Mouse (Mus musculus) lung, postnatal 14 days (tissue): ENCODE results near the gene Zbtb25.
A peak's percentile ranks its signal among the peaks of the same experiment; 100 is the strongest.

Source experiments
- DNase-seq: peaks from one replicate; pipeline ENCODE4 v3.0.0; 2021

The Zbtb25 gene

DNA sequence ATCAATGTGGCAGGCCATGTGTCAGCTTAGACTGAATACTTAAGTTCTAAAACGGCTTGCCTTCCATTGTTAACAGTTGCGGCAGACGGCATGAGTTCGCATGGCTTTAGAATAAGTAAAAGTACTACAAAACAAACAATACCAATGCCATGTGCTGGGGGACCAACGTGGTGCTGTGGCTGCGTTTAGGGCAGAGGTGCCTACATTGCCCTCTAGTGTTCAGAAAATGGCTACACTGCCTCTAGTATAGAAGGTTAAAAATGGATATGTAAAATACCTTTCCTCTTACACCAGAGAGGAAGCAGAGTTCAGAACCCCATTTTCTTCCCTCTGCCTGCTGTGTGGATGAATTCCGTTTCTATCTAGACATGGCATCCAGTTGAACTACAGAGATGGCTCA is 7.2 kb upstream of the Zbtb25 start:
- DNase-seq: peak; percentile 37

DNA sequence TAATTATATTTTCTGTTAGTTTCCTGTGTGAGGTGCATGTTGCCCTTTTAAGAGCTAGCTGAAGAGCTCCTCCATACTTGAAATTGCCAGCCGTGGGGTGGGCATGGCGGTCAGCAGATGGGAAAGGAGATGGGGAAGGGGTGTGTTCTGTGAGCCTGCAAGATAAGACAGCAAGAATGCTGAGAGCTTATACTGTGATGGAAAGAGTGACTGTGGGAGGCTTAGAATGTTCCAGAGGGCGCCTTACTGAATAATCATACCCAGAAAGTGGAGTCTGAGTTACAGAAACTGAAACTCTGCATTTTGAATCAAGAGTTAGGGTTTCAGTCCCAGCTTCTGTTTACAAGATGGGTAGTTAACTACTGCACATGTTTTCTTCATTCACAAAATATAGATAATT is 6.1 kb upstream of the Zbtb25 start:
- DNase-seq: no peak

DNA sequence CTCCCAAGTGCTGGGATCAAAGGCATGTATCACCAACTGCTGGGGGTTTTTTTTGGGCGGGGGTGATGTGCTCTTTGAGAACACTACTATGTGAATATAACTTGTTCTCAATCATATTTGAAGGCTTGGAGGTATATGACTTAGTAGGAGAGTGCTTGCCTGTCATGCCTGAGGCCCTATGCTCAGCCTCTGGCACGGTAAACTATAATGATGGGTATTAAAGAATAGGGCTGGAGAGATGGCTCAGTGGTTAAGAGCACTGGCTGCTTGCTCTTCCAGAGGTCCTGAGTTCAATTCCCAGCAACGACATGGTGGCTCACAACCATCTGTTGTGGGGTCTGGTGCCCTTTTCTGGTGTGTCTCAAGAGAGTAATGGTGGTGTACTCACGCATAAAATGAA is 5.5 kb upstream of the Zbtb25 start:
- DNase-seq: no peak

DNA sequence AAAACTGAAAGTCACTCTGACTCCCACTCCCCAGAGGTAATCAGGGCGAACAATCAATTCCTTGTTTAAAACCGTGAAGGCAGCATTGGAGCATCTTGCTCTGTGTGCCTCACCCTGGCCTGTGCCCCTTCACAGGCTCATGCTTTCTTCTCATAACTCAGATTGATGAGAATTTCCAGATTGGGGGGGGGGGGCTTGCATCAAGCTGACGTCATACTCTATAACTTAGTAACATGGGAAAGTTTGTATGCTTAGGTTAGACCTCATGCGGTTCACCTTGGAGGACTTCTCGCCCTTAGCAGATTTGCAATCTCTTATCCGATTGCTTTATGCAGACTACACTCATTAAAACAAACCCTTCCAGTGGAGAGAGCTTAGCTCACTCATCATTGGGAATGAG is 4.6 kb upstream of the Zbtb25 start:
- no peak for DNase-seq

DNA sequence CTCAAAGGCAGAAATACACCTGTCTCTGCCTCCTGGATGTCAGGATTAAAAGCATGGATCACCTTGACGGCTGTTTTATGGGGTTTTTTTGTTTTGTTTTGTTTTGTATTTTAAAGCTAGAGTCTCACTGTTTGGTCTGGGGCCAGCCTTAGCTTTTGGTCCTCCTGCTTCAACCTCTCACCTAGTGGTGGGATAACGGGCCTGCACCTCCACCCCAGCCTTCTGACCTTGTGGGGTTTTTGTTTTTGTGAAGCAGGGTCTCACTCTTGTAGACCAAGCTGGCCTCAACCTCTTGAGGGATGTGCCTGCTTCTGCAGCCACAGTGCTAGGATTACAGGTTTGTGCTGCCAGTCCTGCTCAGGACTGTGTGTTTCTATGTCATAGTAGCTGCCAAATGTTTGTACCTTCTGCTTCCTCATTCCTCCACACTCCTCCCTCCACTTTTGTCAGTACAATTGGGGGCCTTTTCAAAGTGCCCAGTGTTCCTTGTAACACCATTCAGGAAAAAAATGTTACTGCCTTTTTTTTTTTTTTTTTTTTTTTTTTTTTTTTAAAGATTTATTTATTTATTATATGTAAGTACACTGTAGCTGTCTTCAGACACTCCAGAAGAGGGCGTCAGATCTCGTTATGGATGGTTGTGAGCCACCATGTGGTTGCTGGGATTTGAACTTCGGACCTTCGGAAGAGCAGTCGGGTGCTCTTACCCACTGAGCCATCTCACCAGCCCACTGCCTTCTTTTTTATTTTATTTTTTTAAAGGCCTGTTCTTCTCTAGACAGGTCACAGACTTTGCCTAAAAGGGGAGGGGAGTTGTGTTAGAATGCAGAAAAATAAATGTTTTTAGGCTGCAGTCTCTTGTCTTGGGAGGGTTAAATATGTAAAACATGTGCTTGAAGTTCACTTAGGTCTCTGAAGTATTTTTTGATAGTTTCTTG is 3.7 kb upstream of the Zbtb25 start:
- DNase-seq: no peak

DNA sequence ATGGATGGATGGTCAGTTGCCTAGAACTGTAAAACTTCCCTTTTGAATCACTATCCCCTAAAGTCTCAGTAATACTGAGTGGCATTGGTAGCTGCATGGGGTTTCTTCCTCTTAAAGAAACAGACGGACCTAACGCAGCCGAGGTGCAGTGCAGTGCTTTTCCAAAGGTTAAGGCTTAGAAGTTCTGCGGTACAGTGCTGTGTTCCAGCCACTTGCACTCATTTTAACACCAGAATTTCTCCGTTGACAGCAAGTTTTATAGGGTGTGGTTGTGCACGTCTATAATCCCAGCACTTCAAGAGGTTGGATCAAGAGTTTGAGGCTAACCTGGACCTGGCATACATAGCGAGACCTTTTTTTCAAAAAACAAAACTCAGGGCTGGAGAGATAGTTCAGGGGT is 2.6 kb upstream of the Zbtb25 start:
- no peak for DNase-seq

DNA sequence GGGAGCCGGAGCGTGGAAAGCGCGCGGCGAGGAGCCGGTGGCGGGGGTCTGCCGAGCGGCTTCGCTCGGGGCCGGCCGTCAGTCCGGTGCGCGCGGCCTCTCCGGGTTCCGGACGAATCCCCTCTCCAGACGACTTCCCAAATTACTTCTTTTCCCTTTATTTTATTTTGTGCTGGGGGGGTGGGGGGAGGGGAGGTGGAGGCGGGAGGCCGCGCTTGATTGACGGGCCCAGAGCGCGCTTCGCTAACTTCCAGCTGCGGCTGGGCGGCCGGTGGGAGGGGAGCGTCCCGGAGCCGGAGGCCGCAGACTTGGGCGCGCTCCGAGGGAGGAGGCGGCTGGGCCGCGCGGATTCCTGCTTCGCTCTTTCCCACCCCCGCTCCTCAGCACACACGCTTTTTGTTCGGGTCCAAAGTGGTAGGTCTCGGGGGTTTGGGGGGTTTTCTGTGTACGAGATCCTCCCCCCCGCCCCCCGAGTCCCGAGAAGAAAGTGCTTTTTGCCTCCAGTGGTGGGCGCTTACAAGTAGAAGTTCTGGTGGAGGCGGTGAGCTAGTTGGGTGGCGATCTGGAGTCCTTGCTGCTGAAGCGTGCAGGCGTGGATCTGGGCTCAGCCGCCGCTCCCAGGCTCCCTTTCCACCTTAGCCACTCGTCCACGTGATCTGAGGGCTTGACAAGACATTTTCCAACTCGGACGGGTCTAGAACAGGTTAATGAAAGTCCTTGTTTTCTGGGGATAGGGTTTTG is 1.6 kb upstream of the Zbtb25 start:
- DNase-seq: peak; percentile 81

DNA sequence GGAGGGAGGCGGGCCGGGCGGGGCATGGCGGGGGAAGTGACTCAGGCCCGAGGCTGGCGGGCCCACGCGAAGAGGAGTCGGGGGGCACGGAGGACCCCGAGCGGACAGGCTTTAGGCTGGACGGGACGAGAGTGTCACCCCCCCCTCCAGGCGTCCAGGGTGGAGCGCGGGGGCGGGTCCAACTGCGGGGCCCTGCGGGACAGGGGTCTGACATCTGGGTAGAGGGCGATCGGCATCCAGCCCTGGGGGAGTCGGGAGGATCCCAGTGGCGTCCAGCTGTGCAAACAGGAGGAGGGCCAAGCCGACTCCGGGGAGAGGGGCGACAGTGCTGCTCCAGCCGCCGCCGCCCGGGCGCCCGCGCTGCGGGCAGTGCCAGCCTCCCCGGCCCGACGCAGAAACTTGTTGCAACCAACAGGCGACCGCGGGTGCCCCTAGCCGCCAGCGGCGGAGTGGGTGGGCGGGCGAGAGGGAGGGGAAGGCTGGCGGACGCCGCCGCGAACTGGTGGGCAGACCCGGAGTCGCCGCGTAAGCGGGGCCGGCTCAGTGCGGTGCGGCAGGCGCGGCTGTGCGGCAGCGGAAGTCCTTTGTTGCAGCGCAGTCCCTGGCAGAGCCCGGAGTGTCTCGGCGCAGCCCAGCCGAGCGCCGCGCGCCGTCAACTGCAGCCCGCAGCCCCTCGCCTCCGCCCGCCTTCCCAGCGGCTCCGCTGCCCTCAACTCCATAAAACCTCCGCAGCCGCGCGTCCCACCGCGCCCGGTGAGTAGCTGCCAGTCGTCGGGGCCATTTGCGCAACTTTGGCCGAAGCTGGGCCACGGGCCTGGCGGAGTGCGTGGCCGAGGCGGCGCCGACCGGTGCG is 802 bp upstream of the Zbtb25 start, which contains the start of gene Zbtb1:
Zbtb1 (plus strand) TSS at position 289 of the 853 bp plus-strand sequence.
- DNase-seq: peak; percentile 82

DNA sequence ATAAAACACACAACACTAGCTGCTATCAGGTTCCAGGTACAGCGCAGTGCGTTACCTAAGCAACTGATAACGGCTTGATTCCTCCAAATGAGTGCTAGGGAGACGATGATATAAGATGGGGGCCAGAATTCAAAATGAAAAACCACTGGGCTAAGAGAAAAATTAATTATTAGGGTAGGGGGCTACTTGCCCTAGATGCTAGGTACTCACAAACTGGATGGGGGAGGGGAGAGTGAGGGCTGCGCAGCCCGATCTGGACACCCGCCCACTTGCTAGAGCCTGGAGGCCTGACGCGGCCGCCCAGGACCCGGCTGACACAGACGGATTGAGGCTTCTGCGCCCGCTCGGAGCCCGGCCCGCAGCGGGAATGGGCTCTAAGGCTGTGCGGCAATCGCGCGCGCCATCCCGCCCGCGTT is 604 bp downstream of the Zbtb25 start:
- peak; percentile 45 for DNase-seq

DNA sequence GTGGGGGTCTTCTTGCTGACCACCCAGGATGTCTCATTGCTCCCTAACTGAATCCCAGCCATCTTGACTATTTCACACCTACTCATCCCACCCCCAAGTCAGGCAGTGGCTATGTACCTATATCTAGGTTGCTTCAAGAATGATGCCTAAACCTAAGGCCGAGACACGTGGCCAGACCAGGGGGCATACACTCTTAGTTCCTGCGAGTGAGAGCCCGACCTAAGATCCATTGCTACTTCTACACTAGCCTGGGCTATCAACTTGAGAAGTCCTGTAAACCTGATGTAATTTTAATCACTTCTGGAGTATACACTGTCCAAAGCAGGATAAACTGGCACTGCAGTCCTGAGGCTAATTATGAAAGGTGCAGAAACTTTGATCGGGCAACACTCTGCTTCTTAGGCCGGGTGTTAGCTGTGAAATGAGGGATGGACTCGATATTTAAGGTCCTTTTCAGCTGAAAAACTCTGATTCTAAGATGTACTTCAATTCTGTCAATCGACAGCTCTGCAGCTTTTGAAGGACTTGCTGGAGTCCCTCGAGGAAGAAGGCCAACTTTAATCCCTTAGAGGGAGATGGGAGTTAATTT is 1.1 kb downstream of the Zbtb25 start:
- no peak for DNase-seq

DNA sequence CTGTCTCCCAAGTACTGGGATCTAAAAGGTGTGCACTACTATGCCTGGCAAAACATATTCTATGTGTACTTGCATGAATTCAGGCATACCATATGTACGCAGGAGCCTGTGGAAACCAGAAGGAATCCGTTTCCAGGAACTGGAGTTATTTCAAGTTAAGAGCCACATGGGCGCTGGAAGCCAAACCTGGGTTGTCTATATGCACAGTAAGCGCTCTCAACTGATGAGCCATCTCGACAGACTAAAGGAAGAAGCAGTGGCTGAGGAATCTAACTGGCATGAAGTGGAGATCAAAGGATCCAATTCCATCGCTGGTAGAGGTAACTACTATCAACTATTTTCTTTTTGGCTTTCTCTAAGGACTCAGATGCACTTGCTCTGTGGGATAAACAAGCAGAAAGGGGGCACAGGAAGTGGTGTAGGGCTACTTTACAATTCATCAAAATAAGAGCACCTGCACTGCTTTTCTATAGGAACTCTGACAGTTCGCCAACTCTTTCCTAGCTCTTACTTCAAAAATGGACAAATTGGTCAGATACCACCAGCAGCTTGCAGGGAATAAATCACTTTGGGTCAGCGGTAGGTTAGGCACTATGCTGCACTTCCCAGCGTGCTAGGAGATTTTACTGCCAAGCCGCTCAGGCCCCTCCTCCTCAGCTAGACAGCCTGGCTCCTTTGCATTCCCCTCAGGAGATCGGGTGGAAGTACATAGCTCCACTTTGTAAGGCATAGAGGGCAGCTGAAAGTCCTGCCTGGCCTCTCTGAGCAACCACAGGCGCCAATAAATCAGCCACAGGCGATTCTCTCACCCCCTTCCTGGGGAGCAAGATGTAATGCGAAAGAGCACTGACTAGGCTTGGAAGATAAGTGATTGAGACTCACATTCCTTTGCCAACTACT is 2.1 kb downstream of the Zbtb25 start:
- DNase-seq: no peak

DNA sequence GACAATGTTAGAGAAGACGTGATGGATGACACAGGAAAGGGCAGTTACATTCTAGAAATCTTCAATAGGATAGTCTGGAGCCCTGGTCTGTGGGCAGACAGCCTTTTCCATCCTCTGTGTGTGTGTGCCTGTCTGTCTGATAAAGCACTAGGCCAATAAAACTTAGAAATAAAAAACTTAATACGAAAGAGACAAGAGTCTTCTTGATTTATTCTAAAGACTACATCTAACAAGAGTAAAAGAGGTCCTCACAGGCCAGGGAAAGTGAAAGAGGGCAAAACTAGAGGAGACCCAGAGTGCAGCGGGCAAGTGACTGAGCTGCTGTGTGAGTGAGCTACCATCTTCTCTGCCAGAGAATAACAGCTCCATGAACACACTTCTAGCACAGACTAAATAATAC is 3.1 kb downstream of the Zbtb25 start:
- no peak for DNase-seq

DNA sequence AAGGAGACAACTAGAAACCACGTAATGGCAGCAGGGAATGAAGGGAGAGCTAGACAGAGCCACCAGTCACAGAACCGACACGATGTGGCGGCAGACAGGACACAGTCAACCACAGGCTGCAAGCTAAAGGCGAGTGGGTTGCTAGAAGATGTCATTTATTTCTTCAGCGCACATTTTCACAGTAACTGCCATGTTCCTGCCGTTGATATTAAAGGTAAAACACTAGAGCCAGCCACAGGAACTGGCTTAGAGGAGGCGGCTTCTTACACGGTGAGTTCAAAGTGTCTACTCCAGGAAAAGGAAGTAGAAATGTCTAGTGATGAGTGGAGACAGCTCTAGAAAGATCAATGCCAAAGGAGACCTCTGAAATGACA is 7.1 kb downstream of the Zbtb25 start:
- DNase-seq: no peak

DNA sequence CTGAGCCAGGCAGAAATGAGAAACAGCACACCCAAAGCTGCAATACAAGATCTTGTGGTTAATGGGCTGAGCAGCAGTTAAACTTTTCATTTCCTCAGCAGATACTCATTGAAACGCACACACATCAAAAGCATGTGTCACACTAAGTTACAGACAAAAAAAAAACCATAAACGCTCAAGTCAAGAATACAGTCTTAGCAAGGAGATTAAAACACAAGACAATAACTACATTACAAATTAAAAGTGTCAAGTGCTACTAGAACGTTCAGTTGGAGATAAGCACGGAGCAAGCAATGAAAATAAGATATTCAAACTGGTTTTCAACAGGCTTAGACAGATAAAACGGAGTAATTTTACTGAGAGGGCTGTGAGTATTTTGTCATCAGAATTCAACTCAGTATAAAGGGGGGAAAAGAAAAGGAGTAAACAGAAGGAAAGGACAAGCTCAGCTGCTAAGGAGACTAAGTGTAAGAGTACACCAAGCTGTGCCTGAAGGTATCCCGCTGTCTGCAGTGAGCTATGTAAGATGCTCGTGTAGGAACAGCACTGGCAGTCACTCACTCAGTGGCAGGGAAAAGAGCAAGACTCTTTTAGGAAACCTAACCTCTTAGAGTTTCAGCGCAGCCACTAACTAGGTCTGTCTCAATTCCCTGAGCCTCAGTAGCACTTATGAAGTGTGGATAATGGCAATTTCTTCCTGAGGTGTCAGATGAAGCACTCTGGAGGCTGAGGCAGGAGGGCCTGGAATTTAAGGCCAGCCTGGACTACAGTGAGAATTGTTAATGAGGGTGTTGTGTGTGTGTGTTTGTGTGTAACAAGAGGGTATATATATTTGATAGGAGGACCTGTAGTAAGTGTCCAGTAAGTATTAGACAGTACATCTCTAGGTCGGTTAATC is 7.7 kb downstream of the Zbtb25 start:
- no peak for DNase-seq

DNA sequence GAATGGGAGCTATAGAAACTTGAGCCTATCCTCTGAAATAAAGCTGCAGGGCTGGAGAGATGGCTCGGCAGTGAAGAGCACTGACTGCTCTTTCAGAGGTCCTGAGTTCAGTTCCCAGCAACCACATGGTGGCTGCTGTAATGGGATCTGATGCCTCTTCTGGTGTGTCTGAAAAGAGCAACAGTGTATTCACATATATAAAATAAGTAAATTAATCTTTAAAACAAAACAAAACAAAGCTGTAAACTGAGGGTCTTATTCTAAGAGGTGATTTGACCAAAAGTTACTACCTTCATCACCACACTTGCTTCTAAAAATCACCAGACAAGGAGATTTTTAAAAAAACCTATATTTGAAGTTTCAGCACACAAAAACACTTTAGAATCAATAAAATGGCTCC is 8.5 kb downstream of the Zbtb25 start:
- DNase-seq: no peak

DNA sequence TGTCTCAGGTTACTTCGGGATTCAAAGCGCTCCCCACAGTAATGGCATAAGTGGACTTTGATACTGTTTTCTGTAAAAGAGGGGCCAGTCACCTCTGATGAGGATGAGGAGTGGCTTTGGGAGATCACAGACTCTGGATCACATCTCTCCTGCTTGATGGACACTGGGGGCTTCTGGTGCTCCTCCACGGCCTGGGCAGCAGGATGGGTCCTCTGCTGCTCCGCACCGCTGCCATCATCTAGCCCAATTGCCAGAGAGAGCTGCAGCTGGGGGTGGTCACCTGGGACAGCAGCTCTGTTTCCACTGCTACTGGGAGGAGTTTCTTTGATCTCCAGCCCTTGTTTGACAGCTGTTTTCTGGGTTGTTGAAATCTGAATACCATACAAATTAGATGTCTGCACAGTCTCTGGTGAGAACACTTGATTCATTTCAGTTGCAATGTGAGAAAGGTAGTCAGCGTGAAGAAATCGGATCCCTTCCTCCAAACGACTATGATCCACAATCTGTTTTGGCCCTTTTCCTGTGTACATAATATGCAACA is 19.7 kb downstream of the Zbtb25 start:
- no peak for DNase-seq

DNA sequence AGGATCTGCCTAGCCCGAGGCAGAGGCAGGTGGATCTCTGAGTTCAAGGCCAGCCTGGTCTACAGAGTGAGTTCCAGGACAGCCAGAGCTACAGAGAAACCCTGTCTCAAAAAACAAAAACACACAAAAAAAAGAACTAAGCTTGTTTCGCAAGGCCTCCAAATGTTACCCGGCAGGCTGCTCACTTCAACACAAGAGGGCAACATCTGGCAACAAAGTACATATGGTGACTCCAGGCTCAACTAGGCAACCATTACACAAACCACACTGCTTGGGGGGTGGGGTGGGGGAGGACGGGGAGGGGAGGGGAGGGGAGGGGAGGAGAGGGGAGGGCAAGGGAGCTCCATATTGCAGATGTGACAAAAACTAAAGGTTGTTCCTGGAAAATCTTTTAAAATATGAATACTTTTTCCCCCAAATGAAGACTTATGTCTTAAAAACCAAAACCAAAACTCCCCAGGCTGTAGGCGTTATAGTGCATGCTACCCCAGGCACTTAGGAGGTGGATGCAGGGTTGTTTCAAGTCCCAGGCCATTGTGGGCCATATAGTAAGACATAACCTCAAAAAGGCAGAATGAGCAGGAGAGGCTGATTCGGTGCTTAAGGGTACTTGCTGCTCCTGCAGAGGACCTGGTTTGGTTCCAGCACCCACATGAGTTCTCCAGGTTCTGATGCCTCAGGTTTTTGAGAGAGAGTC is 23.5 kb downstream of the Zbtb25 start:
- DNase-seq: peak; percentile 38

DNA sequence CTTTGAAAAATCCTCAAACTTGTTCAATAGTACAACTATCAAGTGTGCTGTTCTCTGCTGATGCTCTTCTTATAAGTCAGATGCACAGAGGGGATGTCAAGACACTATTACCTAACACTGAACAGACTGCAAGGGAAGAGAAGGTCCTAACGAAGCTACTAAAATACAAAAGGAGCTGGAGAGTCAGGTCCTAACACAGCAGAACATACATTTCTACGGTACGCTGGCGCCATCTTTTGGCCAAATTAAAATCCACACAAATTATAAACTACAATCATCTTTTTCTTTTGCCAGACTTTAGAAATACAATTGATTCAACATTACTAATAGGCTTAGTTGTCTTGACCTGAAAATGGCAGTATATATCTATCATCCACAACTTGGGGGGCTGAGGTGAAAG is 28.3 kb downstream of the Zbtb25 start:
- DNase-seq: peak; percentile 77

DNA sequence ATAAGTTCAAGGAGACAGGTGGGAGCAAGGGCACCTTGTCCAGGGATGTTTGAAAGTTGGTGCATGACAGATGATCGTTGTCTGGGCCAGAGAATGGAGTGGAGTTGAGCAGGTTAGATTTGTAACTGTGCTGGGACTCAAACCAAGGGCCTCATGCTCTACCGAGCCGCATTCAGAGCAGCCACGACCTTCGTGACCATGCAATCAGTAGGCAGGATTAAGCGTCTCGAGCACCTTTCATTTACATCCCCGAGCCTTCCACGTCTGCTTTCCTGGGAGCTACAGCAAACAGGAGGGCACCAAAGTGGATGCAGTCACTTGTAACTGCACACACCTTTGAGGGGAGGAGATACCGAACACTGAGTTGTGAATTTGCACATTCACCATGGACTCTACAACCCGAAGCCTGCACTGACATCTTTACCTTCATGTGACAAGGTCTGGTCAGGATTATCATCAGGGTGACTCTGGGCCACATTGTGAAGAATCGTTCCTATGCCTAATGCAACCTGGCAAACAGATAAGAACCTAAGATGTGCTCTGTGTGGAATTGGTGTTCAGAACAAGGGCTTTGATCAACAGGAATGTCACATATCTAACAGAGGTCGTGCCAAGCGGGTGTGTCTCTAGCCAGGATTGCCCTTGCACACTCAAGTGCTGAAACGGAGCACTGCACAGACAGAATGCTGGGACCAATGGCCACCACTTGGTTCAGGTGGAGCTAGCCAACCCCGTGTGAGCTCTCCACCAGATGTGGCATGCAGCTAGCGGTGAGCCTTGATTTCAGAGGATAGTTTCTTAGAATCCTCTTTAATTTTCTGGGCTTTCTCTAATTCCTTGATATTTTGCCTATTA is 33.1 kb downstream of the Zbtb25 start:
- no peak for DNase-seq
